Mouse (Mus musculus): ENCODE data around the gene P2ry14. TPM values are rescaled to one million over a fixed set of nuclear protein-coding genes. Genes with fewer than 3 reads are reported as not detected.
"Not testable (repeated sequence)": the region's sequence is repeated elsewhere in the genome, so short reads cannot be mapped to it uniquely, and the experiment has no call there.

P2ry14 gene
- polyA plus RNA-seq, 1 experiment: 1.3 TPM

DNA sequence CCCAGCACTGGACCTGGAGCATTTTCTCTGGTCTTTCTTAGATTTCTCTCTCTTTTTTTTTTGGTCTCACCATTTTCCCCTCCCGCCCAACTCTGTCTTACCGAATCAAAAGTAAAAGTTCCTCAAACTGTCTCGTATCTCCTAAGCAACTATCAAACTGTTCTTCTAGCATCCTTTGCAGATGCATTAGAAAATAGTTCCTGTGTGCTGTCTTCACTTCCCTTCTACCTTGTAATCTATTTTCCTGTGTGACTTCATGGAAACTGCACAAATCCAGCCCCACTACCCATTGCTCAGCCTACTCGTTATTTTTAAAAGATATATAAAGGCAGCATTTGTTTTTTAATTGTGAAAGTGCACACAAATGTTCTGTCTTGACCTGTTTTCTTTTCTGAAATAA, 21.5 kb downstream of the P2ry14 start:
- no peak overlapping the region for H3K4me3 ChIP-seq (ENCODE audit: insufficient read depth, low read depth, low read length)

DNA sequence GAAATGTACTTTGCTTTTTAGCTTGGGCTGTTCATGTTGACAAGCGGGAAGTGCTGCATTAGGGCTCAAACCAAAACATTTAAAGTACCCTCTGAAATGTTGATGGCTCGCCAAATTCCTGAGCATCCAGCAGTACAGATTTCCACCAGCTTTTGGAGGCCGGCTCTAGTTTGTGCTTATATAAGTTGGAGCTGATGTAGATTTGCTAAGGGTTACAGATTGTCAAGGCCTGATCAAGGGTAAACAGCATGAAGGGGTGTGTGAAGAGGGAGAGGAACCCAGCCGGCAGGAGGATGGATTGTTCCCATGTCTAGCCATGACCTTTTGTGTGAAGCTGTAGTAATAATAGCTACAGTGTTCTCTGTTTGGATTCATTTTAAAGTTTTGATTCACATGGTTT, 22.3 kb downstream of the P2ry14 start:
- Histone ChIP-seq H3K4me3 (ENCODE audit: insufficient read depth, low read depth, low read length) (no peak overlapping the region), H3K27ac (replicated peaks; ENCODE audit: low read depth, low read length) (no peak overlapping the region), H3K4me1 (ENCODE audit: control insufficient read depth, insufficient read depth, insufficient read length, low read length) (no peaks in the 10 kb centered on the region)

More for the DNA sequence above, 21.5 kb downstream of the P2ry14 start:
- Histone ChIP-seq H3K27ac (replicated peaks; ENCODE audit: low read depth, low read length) (no peak overlapping the region), H3K4me1 (ENCODE audit: control insufficient read depth, insufficient read depth, insufficient read length, low read length) (no peaks in the 10 kb centered on the region)

DNA sequence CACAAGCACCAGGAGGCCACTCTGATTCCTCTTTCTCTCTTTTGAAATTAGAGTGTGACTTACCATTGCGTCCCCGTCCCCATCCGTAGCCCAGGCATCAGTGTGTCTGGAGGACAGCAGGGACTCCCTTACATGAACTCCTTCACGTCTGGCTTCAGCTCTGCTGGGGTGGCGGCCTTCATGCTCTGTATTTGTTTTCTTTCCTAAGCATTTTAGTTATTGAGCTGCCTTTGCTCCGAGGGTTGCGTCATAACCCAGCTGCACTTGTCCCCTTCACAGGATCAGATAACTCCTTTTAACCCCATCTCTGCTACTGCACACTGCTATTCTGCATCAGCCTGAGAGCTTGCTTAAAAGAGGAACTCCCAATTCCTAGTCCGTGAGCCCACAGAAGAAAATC, 23.0 kb downstream of the P2ry14 start:
- Histone ChIP-seq H3K4me3 (ENCODE audit: insufficient read depth, low read depth, low read length) (peak overlapping the region; percentile 35; the same call in 1 of the 2 replicates), H3K27ac (replicated peaks; ENCODE audit: low read depth, low read length) (peak overlapping the region; percentile 68; the same call in 1 of the 2 replicates), H3K4me1 (ENCODE audit: control insufficient read depth, insufficient read depth, insufficient read length, low read length) (no peaks in the 10 kb centered on the region)

DNA sequence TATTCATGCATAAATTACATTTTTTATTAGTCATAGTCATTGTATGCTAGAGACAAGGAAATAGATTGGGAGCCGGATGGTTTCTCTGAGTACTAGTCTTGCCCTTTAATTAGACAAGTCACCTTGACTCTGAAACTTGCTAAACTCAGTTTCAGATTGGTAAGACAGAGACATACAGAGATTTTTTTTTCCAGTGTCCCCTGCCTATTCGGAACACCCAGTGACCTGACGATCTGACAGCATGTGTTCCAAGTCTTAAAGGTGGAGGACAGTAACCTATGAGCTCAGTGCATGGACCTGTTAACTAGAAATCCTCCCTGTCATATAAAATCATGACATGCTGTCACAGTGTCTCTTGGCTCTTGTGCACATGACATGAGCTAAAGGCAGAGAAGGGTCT, 23.9 kb downstream of the P2ry14 start:
- no peak overlapping the region for H3K4me3 ChIP-seq (ENCODE audit: insufficient read depth, low read depth, low read length)
- no peaks in the 10 kb centered on the region for H3K4me1 ChIP-seq (ENCODE audit: control insufficient read depth, insufficient read depth, insufficient read length, low read length)
- H3K27ac ChIP-seq (replicated peaks; ENCODE audit: low read depth, low read length): no peak overlapping the region

DNA sequence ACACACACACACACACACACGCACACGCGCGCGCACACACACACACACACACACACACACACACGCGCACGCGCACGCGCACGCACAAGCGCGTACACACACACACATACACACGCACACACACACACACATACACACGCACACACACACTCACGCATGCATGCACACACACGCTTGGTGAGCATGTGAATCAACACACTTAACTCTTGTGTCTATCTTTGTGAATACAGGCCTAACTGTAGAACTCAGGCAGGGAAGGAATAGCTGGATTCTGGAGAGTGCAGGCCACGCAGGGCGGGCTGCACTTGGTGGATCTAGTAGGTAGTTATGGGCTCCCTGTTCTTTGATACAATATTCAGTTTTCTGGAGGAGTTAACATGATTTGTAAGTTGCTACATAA, 24.7 kb downstream of the P2ry14 start:
- Histone ChIP-seq H3K27ac (replicated peaks; ENCODE audit: low read depth, low read length) (no peak overlapping the region), H3K4me1 (ENCODE audit: control insufficient read depth, insufficient read depth, insufficient read length, low read length) (no peaks in the 10 kb centered on the region), H3K4me3 (ENCODE audit: insufficient read depth, low read depth, low read length) (no peak overlapping the region)

DNA sequence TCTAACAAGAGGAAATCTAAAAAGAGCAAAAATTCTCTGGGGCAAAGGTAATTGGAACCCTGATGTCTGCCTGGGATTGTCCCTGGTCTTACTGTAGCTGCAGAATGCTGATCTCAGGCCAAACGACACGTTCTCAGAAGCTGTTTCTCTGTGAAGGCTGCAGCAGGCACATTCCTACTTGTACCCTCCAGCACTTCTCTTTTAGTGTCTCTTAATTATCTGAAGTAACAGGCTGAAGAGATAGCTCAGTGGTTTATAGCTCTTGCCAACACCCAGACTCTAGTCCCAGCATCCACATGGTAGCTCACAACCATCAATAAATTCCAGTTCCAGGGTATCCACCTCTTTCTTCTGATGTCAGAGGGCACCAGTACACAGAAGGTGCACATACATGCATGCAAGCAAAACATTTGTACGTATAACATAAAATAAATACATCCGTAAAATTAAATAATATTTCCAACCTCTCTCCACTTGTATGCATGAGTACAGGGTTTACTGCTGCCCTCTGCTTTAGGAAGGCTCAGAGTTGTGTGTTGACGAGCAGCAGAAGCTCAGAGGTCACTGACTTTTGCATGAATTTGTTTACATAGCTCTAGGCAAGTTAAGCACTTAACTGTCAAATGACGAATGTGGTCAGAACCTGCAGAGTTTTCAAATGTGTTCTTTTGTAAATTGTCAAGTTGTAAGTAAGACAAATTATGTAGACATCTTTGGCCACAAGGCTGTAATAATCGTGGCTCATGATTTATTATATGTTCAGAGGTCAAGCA, 27.4 kb downstream of the P2ry14 start:
- no peak overlapping the region for H3K27ac ChIP-seq (replicated peaks; ENCODE audit: low read depth, low read length)
- no peaks in the 10 kb centered on the region for H3K4me1 ChIP-seq (ENCODE audit: control insufficient read depth, insufficient read depth, insufficient read length, low read length)

DNA sequence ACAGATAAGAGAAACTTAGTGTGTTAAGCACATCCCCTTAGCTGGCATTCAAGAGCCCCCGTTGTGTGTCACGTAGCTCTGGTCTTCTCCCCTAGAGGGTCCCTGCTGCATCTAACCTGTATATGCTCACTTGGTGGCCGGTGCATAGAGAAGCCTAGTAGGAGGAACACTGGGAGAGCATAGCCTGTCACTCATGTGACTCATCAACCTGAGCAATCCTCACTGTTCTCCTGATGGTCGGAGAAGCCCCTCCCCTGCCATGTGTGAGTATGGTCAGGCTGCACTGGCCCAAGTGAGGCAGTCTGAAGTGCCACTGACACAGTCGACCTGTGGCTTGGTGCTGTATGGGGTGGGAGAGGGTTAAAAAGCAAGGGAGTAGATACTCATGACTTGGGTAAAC, 28.4 kb downstream of the P2ry14 start:
- no peak overlapping the region for H3K27ac ChIP-seq (replicated peaks; ENCODE audit: low read depth, low read length)
- no peak overlapping the region for H3K4me3 ChIP-seq (ENCODE audit: insufficient read depth, low read depth, low read length)
- H3K4me1 ChIP-seq (ENCODE audit: control insufficient read depth, insufficient read depth, insufficient read length, low read length): no peaks in the 10 kb centered on the region

More for the DNA sequence above, 27.4 kb downstream of the P2ry14 start:
- no peak overlapping the region for H3K4me3 ChIP-seq (ENCODE audit: insufficient read depth, low read depth, low read length)

DNA sequence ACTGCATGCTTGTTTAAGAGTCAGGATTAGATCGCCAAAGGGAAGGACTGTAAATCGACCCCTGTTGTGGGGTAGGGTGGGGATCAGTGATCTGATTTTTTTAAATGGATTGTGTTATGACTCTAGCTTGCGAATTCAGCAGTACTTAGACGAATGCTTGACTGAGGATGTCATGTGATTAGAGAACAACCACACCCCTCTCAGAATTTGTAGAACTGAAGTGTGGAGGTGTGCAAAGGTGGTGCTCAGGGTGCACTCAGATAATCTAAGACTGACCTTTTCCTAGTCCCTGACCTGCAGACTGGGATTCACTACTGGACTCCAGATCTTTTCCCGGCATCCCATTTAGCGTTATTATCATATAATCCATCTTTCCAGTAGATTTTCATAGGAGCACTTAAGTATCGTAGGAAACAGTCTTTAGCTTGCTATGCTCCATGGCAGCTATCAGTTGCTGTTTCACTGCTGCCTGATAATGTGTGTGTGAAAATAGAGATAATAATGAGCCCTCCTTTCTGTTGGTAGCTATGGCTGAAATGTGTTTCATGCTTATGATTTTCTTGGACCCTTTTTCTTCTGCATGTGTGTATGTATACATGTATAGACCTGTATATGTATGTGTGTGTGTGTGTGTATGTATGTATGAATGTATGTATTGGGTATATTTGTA, 31.5 kb downstream of the P2ry14 start:
- peak overlapping the region; percentile 8; the same call in 1 of the 2 replicates for H3K27ac ChIP-seq (replicated peaks; ENCODE audit: low read depth, low read length)
- H3K4me3 ChIP-seq (ENCODE audit: insufficient read depth, low read depth, low read length): no peak overlapping the region
- no peaks in the 10 kb centered on the region for H3K4me1 ChIP-seq (ENCODE audit: control insufficient read depth, insufficient read depth, insufficient read length, low read length)

DNA sequence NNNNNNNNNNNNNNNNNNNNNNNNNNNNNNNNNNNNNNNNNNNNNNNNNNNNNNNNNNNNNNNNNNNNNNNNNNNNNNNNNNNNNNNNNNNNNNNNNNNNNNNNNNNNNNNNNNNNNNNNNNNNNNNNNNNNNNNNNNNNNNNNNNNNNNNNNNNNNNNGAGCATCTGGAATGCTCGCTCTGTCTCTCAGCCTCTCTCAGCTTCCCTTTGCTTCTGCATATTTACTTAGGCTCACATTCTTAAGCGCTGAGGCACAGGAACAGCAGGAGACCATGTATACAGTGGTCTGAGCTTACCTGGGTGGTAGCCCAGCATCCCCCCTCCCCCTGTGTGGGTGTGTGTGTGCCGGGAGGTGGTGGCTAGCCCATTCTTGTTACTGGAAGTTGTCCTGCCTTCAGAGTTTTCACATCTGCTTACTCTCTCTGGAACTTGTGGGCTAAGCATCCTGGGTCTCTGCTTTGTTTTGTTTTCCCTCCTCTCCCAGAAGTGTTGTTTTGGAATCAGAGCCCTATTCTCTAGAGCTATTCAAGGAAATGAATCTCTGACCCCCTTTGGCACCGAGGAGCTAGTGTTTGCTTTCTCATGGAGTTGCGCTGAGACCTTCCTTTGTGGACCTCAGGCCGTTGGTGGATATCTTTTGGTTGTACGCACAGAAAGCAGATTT, 32.2 kb downstream of the P2ry14 start:
- no peaks in the 10 kb centered on the region for H3K4me1 ChIP-seq (ENCODE audit: control insufficient read depth, insufficient read depth, insufficient read length, low read length)
- H3K4me3 ChIP-seq (ENCODE audit: insufficient read depth, low read depth, low read length): no peak overlapping the region
- H3K27ac ChIP-seq (replicated peaks; ENCODE audit: low read depth, low read length): peak overlapping the region; percentile 69

DNA sequence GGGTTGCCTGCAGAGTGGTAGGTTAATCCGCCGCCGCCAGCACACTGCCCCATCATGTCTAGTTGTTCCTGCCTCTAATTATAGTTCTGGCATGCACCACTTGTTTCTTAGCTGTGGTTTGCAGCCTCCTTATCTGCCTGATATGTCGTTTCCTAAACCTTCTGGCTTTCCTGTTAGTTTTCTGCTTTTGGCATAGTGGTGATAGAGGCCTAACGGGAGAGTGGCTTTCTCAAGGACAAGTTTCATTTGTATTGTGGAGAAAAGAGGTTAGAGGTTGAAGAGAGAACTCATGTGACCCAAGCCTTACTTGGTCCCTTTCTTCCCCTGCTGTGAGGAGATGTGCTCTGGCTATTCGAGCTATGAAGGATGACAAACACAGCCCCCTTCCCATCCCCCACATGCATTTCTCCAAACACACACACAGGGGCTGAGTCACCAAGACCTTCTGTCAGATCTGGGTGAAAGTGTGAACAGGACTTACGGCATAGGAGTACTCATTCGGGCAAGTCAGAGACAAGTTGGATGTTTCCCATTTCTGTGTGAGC, 39.4 kb downstream of the P2ry14 start:
- Histone ChIP-seq H3K27ac (replicated peaks; ENCODE audit: low read depth, low read length) (peak overlapping the region; percentile 12), H3K4me3 (ENCODE audit: insufficient read depth, low read depth, low read length) (no peak overlapping the region), H3K4me1 (ENCODE audit: control insufficient read depth, insufficient read depth, insufficient read length, low read length) (peaks cover 4% of the 10 kb centered on the region; the same call in 1 of the 2 replicates)

DNA sequence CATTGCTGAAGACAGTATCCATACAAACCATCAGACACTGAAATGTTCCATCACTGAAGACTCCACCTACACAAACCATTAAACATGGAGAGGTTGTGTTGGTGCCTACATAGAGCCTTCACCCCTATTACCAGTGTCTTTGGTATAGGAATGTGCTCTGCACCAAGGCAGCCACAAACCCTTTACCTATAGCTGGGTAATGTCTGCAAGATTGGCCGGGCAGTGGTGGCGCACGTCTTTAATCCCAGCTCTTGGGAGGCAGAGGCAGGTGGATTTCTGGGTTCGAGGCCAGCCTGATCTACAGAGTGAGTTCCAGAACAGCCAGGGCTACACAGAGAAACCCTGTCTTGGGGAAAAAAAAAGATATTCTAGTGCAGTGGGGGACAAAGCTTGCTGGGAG, 40.1 kb downstream of the P2ry14 start:
- H3K4me3 ChIP-seq (ENCODE audit: insufficient read depth, low read depth, low read length); H3K27ac ChIP-seq (replicated peaks; ENCODE audit: low read depth, low read length); H3K4me1 ChIP-seq (ENCODE audit: control insufficient read depth, insufficient read depth, insufficient read length, low read length): not testable (repeated sequence)

DNA sequence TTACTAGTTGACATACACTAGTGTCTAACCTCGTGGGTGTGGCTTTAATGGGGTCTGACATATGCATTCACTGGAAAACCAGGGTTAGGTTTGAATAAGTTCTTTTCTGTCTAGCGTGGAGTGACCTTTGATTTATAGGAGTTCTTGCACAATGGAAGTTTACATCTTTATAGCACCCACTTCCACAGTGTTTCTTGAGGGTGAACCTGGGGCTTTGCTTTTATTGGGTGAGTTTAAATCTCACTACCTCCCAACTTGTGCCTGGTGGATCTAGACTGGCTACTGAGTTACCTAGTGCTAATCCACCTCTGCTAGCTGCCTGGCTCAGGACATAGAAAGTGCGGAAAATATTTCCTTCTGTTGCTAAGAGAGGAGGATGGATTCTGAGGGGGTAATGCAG, 41.5 kb downstream of the P2ry14 start:
- Histone ChIP-seq H3K4me3 (ENCODE audit: insufficient read depth, low read depth, low read length) (no peak overlapping the region), H3K4me1 (ENCODE audit: control insufficient read depth, insufficient read depth, insufficient read length, low read length) (peaks cover 4% of the 10 kb centered on the region; the same call in 1 of the 2 replicates), H3K27ac (replicated peaks; ENCODE audit: low read depth, low read length) (no peak overlapping the region)

DNA sequence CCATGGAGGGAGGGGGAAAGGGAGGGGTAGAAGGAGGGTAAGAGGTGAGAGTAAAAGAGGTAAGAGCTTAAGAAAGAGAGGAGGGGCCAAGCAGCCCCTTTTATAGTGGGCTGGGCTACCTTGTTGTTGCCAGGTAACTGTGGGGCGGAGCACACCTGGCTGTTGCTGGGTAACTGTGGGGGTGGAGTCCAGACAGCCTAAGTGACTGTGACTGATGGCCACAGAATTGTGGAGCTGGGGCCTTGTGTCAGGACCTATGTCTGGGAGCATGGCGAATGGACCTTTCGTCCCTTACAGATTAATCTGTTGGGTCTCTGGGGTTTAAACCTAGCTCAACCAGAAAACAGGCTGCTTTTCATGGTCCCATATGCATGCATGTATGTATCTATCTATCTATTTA, 43.6 kb downstream of the P2ry14 start:
- not testable (repeated sequence) for H3K27ac ChIP-seq (replicated peaks; ENCODE audit: low read depth, low read length); H3K4me1 ChIP-seq (ENCODE audit: control insufficient read depth, insufficient read depth, insufficient read length, low read length); H3K4me3 ChIP-seq (ENCODE audit: insufficient read depth, low read depth, low read length)

DNA sequence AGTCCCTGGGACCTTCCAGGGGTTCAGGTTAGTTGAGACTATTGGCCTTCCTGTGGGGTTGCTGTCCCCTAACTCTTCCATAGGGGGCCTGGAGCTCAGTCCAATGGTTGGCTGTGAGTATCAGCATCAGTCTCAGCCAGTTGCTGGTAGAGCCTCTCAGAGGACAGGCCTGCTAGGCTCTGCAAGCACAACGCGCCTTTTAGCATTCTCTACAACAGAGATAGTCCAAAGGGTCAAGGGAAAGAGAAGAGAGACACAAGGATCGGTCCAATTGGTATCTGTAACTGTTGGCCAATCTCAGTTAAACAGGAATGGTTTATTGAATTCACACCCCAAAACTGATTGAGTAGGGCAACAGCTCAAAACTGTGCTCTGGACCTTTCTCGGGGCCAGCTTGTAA, 46.0 kb downstream of the P2ry14 start:
- no peak overlapping the region for H3K4me3 ChIP-seq (ENCODE audit: insufficient read depth, low read depth, low read length)
- H3K4me1 ChIP-seq (ENCODE audit: control insufficient read depth, insufficient read depth, insufficient read length, low read length): no peaks in the 10 kb centered on the region
- H3K27ac ChIP-seq (replicated peaks; ENCODE audit: low read depth, low read length): no peak overlapping the region

DNA sequence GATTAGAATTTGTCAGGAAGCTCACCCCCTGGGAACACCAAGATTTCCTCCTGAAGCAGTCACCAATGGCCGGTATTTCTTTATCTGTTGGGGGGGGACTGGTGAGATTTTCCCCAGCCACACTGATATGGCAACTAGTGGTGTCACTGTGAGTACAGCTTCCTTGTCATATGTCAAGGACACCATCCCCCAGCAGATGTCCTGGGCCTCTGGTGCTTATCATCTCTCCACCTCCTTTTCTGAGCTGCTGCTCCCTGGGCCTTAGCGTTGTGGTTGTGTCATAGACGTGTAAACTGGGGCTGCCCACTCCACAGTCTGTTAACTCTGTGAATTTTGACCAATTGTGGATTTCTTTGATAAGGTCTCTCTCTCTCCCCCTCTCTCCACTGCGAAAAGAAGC, 49.0 kb downstream of the P2ry14 start:
- Histone ChIP-seq H3K4me3 (ENCODE audit: insufficient read depth, low read depth, low read length) (no peak overlapping the region), H3K27ac (replicated peaks; ENCODE audit: low read depth, low read length) (no peak overlapping the region)

More for the DNA sequence above, 49.0 kb downstream of the P2ry14 start:
- H3K4me1 ChIP-seq (ENCODE audit: control insufficient read depth, insufficient read depth, insufficient read length, low read length): no peaks in the 10 kb centered on the region
